Mouse (Mus musculus) liver, adult 2 months (tissue): Measurements from ENCODE around the gene Rab25.

Source experiments
- CTCF ChIP-seq: fragments of 200-500 bp; IDR thresholded peaks from 2 replicates; pipeline ENCODE4 v1.5.1; 2011; ENCODE audit warnings: low read depth, low read length, control low read depth
- POLR2A ChIP-seq: fragments of 200-500 bp; IDR thresholded peaks from 2 replicates; pipeline ENCODE4 v1.6.1; 2011; ENCODE audit warnings: low read length, control low read depth; ENCODE audit not compliant: insufficient read depth; ENCODE audit errors: extremely low read depth

DNA sequence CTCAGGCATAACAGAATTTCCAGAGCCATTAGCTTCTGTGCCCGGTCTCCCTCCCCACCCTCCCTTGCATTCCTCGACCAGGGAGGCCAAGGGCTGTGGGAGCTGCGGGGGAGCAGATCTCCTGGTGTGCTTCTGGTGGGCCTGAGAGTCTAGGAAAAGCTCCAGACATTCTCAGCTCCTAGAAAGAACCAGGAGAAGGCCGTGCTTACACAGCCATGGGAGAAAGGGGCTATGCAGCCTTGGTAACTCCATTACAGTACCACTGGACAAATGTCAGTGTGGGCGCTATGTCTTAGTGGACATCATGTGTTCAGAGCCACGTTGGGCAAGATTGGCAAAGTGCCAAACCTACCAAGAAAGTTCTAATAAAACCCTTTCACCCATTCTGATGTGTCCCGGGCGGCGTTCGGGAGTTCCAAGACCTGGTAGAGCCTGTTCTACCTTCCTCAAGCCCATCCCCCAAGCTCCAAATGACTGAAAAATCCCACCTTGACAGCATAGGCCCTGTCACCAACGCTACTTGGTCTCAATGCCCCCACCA is 46.0 kb downstream of the Rab25 start:
- TF ChIP-seq CTCF = no peak
- no peak for TF ChIP-seq POLR2A
